Comparison of ENCODE assay signal across 24 mouse cellular contexts in the genomic region with DNA sequence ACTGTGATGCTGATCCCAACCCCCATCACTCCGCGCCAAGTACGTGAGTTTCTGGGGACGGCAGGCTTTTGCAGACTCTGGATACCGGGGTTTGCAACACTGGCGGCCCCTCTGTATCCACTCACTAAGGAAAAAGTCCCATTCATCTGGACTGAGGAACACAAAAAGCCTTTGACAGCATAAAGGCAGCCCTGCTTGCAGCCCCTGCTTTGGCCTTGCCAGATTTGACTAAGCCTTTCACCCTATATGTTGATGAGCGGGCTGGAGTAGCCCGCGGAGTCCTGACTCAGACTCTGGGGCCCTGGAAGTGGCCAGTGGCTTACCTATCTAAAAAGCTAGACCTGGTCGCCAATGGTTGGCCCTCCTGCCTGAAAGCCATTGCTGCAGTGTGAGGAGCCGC. TPM values are rescaled to one million over a fixed set of nuclear protein-coding genes. Genes with fewer than 3 reads are reported as not detected.
"Had no signal": no experiment of that assay in that cellular context is flagged by ENCODE, and none has a peak within 500 bp of the region (broad histone marks: within the 10 kb centered on the region; RNA-seq: fewer than 3 reads in every experiment).

No protein-coding gene starts in this region.

- H3K4me1 ChIP-seq: neural tube, embryonic 13.5 days; neural tube, embryonic 15.5 days; stomach, embryonic 15.5 days had no signal

- DNase-seq: retina, postnatal 1 day; right cerebral cortex, adult 18-20 months; right cerebral cortex, postnatal 14 days; right cerebral cortex, postnatal 25 days; right cerebral cortex, postnatal 4 days; spleen, adult 18-20 months; thymus, adult 18-20 months; thymus, adult 2 months; thymus, postnatal 14 days; thymus, postnatal 25 days; thymus, postnatal 36 days; thymus, postnatal 4 days had no signal

- H3K9ac ChIP-seq: neural tube, embryonic 13.5 days; neural tube, embryonic 15.5 days; stomach, embryonic 15.5 days had no signal

- H3K4me2 ChIP-seq: neural tube, embryonic 13.5 days; neural tube, embryonic 15.5 days; stomach, embryonic 15.5 days had no signal

- H3K36me3 ChIP-seq: neural tube, embryonic 13.5 days; neural tube, embryonic 15.5 days; stomach, embryonic 15.5 days had no signal

- H3K27ac ChIP-seq: neural tube, embryonic 13.5 days; neural tube, embryonic 15.5 days; stomach, embryonic 15.5 days; stomach, postnatal 0 days had no signal

- H3K4me3 ChIP-seq: neural tube, embryonic 13.5 days; neural tube, embryonic 15.5 days; stomach, embryonic 15.5 days had no signal

- H3K27me3 ChIP-seq: neural tube, embryonic 13.5 days; neural tube, embryonic 15.5 days; stomach, embryonic 15.5 days had no signal

- H3K9me3 ChIP-seq: stomach, embryonic 15.5 days had no signal

RNA-seq across cellular contexts. Expression of a gene that starts 8.7 kb away (rescaled TPM):
- polyA plus RNA-seq: neural tube, embryonic 13.5 days; neural tube, embryonic 14.5 days; neural tube, embryonic 15.5 days; small intestine, adult 2 months; spleen, adult 2 months; stomach, embryonic 14.5 days; stomach, embryonic 15.5 days; stomach, embryonic 16.5 days; stomach, postnatal 0 days; testis, adult 2 months; thymus, adult 2 months; thymus, postnatal 0 days; urinary bladder, adult 2 months had no signal

RNA-seq across cellular contexts. Expression of a gene that starts 16.3 kb away (rescaled TPM):
- polyA plus RNA-seq: neural tube, embryonic 13.5 days; neural tube, embryonic 14.5 days; neural tube, embryonic 15.5 days; small intestine, adult 2 months; spleen, adult 2 months; stomach, embryonic 14.5 days; stomach, embryonic 15.5 days; stomach, embryonic 16.5 days; stomach, postnatal 0 days; testis, adult 2 months; thymus, adult 2 months; thymus, postnatal 0 days; urinary bladder, adult 2 months had no signal
